Mouse (Mus musculus): ENCODE results near the gene Vmn2r115. TPM values are rescaled to one million over a fixed set of nuclear protein-coding genes. Genes with fewer than 3 reads are reported as not detected.

The Vmn2r115 gene
- polyA plus RNA-seq (2014; fragmentation: Illumina TruSeq; extraction: RNeasy Lipid Tissue Mini Kit (QIAGEN cat#74804); ENCODE audit: low read depth, low replicate concordance): not detected

GRCm38 (mm10) chr17:23343441-23343840, at the start of gene Vmn2r115:
TSS of gene Vmn2r115 (plus strand) at chr17:23343741.

GRCm38 (mm10) chr17:23312437-23312836, 31.1 kb upstream of the Vmn2r115 start, which contains the start of gene Vmn2r114:
TSS of gene Vmn2r114 (minus strand) at chr17:23312537.

GRCm38 (mm10) chr17:23384304-23384703, 40.8 kb downstream of the Vmn2r115 start, which contains the start of gene Vmn2r116:
TSS of gene Vmn2r116 (plus strand) at chr17:23384604.

Other genes starting within 250 kb of the Vmn2r115 start
- 33.5 TPM for gene Zfp40, start 150.5 kb upstream of the Vmn2r115 start, polyA plus RNA-seq (2014; fragmentation: Illumina TruSeq; extraction: RNeasy Lipid Tissue Mini Kit (QIAGEN cat#74804); ENCODE audit: low read depth, low replicate concordance)
- not detected for gene Vmn2r114, start 31.2 kb upstream of the Vmn2r115 start, polyA plus RNA-seq (2014; fragmentation: Illumina TruSeq; extraction: RNeasy Lipid Tissue Mini Kit (QIAGEN cat#74804); ENCODE audit: low read depth, low replicate concordance)
- gene Vmn2r116, start 40.9 kb downstream of the Vmn2r115 start, polyA plus RNA-seq (2014; fragmentation: Illumina TruSeq; extraction: RNeasy Lipid Tissue Mini Kit (QIAGEN cat#74804); ENCODE audit: low read depth, low replicate concordance): not detected
- not detected for gene Vmn2r117, start 136.0 kb downstream of the Vmn2r115 start, polyA plus RNA-seq (2014; fragmentation: Illumina TruSeq; extraction: RNeasy Lipid Tissue Mini Kit (QIAGEN cat#74804); ENCODE audit: low read depth, low replicate concordance)
- 0.32 TPM for gene Zfp213, start 220.5 kb downstream of the Vmn2r115 start, polyA plus RNA-seq (2014; fragmentation: Illumina TruSeq; extraction: RNeasy Lipid Tissue Mini Kit (QIAGEN cat#74804); ENCODE audit: low read depth, low replicate concordance)